Mouse (Mus musculus): Measurements from ENCODE around the gene Epha3. TPM values are rescaled to one million over a fixed set of nuclear protein-coding genes. Genes with fewer than 3 reads are reported as not detected.

The Epha3 gene
- total RNA-seq, 2 experiments from 2014 or later, result 0.96 to 1.1 TPM

DNA sequence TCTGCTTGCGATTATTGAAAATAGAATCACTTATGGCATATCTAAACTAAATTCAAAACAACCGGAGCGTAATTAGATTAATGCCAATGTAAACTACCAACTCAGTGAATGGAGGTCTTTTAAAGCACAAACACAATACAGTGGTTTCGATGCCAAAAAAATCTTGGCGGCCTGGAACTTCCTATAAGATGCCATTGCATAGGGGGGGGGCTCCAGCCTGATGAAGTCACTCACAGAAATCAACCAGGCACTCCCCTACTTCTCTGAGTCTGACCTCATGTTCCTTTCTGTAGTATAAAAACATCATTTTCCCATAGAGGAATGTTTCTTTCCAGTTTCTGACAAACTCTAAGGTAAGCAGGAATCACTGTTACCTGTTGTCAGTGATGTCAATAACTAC is 69.7 kb downstream of the Epha3 start:
- DNase-seq, result no peak
- intact Hi-C loops (cut with DNase I), result no loop called here

DNA sequence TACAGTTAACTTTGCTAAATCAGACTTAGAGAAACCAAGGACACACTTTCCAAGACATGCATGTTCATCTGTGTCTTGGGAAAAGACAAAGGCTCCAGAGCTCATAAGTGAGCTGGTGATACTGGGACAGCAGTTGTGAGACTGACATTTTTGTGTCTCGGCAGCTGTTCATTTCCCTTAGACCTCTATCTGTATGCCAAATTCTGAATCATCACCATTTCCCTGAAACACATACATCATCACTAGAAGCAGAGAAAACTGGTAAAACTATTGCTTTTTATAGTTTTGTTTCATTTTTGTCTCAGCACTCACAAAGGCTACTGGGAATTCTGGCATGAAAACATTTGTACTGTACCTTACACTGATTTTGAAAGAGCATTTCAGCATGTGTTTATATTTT is 70.2 kb downstream of the Epha3 start:
- DNase-seq, result no peak
- intact Hi-C loops (cut with DNase I), result no loop called here

DNA sequence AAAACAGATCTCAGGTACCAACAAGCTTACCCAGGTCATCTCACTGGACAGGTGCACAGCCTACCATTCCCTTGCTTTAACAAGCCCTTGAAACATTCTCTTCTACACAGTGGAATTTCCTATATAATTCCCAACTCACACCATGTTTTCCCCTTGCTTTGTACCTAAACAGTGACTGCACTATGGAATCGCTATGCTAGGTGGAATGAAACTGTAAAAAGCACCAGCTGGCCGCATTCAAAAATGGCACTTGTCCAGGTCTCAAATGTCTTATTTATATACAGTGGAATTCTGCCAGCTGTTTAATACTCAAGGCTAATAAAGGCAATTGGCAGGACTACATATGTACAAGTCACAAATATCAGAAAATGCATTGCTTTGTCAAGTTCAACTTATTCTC is 71.9 kb downstream of the Epha3 start:
- intact Hi-C loops (cut with DNase I), result no loop called here
- DNase-seq, result no peak

DNA sequence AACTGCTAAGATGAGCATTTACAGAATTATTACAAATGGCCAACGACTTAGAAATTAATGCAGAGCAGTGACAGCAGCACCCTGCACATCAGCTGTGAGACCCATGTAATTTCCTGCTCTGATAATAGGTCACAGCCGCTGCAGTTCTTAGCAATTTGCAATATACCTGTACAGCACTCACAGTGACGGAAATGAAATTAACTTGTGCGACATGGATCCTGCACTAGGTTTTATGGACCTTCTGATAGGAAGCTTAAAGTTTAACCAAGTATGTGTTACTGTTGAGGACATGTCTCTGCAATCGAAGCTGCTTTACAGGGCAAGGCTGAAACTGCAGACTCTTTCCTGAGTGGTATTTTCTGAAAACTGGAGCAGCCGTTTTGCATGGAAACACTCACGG is 80.4 kb downstream of the Epha3 start:
- intact Hi-C loops (cut with DNase I), result no loop called here
- DNase-seq, result no peak

DNA sequence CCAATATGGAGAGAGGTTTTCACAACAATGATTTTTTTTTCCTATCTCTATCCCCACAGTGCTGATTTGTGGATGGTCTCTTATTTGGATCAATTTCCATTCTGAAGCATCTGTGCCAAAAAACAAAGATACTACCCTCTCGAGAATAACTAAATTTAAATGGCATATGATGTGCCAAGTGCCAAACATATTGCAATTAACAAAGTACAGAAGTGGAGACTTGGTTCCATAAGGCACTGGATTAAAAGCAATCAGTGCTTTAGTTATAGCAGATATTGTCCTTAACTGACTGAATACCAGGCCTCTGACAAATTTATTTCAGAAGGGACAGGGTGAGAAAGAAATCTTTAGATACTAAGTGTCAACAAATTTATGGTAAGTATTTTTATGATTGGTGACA is 81.9 kb downstream of the Epha3 start:
- DNase-seq, result no peak
- intact Hi-C loops (cut with DNase I), result no loop called here

DNA sequence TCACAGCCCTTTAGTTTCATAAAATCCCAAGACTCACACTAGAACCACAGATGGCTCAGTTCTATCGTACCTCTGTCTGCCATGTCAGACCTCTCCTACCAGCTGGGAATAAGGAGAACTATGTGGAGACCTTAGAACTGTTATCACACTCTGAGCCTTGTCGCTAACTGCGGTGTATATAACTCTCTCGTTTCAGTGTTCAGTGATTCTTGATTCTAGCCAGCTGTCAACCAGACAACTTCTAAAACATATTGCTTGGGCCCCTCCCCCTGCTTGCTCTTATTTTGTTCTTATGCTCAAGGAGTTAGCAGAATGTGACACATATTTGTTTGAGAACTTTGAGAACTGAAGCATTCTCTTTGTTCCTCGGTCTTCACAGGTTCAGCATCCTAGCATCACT is 83.8 kb downstream of the Epha3 start:
- intact Hi-C loops (cut with DNase I), result no loop called here
- DNase-seq, result no peak

DNA sequence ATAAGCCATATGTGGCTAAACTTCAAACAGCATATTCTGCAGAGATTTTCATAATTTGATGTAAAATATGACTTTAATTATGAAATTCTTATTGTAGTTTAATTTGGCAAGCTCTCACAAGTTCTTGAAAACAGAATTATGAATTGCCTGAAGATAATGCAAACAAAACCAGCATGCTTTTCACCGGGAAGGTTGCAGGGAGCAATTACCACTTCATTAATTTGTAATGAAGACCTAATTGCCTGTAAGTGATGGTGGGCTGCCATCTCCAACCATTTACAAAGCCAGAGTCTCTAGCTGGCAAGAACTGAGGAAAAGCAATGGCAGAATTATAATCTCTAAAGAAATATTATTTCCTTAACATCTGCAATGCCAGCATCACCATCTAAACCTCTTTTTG is 86.2 kb downstream of the Epha3 start:
- intact Hi-C loops (cut with DNase I), result no loop called here
- no peak for DNase-seq

DNA sequence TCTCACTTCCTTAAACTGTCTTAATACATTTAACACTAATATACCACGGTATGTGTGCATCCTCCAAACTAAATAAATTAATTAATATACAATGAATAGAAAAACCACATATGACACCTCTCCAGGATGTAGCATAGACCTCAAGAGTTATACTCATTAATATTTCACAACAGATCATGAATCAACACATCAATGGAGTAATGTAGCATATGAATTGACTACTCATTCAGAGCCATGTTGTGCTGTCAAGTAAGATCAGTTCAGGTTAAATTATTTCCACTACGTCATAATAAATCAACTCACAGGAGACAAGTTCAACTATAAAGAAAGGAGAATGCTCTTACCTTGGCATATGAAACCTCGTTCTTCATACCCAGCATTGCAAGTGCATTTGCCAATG is 91.4 kb downstream of the Epha3 start:
- DNase-seq, result no peak
- intact Hi-C loops (cut with DNase I), result no loop called here

DNA sequence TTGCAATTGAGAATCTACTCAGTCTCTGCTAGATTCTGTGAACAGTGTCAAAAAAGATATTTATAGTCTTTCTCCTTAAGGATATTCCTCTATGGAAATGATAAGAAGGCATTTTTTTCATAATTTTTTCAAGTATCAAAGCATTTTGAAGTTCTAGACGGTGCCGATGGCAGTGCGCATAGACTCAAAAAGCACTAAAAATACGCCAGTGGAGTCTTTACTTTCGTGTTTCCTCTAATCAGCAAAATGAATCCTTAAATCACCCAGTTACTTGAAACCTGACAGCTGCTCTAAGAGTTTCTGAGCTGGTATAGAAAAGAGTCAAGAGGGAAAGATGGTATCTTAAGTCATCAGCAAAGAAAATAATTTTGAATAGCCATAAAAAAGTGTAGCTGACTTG is 96.4 kb downstream of the Epha3 start:
- no peak for DNase-seq
- intact Hi-C loops (cut with DNase I), result no loop called here

DNA sequence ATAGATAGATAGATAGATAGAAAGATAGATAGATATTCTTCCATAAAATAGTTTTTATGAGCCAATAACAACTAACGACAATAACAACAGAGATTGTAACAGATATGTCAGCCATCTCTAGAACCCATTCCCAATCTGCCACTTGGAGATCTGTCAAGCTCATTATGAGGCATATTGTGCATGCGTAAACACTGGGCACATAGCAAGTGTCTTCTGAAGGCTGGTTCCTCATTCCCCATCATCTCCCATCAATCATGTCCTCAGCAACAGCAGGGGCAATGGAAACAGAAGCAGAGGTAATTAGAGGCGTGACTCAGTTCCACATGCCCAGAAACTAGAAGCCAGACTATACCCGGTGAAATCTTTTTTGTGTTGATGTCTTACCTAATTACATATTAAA is 102.8 kb downstream of the Epha3 start:
- no peak for DNase-seq
- intact Hi-C loops (cut with DNase I), result no loop called here

DNA sequence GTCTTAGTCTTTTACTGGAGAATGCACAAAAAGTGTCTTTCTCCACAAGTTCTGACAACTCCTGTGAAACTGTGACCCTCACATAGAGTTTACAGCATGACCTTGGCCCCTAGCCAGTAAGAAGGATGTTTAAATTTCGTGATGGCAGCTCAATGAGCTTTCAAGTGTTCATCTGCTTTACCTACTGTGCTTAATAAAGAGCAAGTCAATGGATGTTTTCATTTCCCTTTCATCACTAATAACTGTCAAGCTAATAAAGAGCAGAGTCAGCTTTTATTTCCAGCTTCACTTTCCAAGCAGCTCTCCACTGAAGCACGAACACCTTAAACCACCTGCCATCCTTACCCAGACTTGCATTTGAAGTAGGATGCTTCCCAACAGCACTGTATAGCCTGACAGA is 103.9 kb downstream of the Epha3 start:
- no peak for DNase-seq
- intact Hi-C loops (cut with DNase I), result no loop called here

DNA sequence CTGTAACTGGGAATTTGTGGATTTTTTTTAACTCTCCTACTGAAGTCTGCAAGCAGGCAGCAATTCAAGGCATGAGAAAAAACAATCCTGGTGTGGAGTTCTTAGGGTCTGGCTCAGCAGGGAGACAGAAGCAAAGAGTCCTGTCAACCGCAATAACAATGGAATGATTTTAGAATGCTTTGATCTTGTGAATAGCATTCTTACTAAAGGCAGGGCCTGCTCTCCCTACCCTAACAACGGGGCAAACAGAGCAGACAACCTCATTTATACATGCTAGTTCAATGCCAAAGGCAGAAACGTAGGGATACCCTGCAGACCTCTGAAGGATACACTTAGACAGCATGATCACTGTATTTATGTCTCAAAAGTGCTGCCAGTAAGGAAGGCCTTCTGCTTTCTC is 110.9 kb downstream of the Epha3 start:
- DNase-seq, result no peak
- intact Hi-C loops (cut with DNase I), result no loop called here

DNA sequence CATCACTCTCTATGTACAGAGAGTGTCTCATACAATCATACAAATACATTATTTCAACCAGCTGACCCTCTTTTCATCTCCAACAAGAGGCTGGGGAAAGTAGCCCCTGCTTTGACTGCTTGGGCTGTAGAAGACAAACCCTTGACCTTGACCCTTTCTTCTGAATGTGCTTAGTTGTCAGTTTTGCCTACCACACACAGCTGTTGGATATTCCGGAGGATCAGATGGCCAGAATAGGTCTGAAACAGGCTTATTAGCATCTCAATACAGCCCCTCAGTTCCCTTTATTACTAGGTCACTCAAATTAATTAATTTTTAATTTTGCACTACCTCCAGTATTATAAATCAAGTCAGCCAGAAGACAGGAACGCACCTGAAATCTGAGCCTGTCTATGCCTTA is 116.2 kb downstream of the Epha3 start:
- no peak for DNase-seq
- intact Hi-C loops (cut with DNase I), result no loop called here

DNA sequence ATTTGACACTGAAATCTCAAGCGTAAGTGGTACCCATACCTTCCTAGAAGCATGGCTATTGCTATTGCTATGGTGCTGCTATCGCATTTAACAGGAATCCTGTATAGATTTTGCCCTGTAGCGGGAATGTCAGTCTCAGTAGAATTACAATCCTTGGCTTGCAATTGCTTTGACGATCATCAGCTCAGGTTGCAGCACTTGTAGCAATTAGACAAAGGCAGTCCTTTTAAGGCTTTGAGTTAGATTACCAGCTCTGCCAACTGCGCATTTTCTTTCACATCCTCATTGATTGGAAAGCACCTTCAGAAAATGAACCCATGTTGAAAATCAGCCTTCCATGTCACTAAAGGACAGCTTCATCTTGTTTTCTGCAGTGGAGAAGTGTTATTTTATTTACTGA is 118.5 kb downstream of the Epha3 start:
- intact Hi-C loops (cut with DNase I), result no loop called here

DNA sequence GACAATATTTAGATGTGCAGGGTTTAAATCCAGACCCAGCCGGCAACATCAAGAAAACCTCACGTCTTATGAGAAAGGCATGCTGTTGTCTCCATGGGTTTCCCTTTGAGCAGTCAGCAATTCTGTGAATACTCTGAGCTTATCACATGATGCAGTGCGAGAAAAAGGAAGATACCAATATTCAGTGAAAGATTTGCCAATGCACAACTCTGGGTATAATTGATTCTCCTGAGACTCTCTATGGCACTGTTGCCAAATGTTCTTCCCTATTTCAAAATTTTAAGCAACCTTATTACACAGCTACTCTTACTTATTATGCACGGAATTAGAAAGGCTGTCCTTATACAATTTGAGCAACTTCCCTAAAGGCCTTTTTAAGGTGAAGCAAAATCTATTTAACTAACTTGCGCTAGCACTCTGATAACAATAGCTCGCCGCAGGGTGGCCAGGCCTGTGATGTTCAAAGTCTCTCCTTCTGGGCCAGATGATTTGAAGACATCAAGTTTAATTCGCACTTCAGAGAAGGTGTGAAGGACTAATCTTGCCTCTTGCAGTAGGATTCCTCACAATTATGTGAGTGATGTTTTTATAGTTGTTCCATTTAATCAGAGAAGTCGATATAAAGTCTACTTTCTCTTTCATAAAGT is 120.6 kb downstream of the Epha3 start:
- DNase-seq, result no peak
- intact Hi-C loops (cut with DNase I), result no loop called here

More for the DNA sequence above, 118.5 kb downstream of the Epha3 start:
- no peak for DNase-seq

DNA sequence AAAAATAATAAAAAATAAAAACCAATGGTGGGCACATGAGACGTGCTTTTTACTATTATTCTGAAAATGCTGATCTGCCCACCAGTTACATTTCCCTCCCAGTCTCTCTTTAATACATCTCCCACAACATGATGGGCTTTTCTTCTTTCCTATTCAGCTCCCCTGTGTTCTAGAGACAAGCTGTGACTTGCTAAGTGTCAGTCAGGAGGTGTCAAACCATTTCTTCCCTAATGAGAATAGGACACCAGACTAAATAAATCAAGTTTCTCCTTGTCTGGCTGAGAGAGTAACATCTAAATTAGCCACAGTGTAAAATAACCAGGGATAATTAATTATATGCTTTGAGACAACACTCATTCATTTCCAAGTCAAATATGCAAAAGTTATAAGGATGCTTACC is 144.7 kb downstream of the Epha3 start:
- intact Hi-C loops (cut with DNase I), result no loop called here
- no peak for DNase-seq

DNA sequence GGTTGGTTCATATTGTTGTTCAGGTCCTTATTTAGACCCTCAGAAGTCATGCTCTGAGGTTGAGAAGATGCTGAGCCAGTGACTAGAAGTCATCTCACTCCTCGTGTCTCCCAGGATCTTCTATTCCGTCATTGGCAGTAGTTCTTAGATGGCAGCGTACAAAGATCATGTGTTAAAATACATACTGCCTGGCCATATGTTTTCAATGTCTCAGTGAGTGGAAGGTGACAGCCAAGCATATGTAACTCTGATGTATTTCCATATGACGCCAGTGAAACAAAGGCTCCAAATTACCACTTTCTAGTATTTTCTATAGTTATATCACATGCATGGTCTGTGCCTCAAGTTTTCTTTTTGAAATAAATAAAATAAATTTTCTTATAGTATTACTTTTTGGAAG is 146.7 kb downstream of the Epha3 start:
- intact Hi-C loops (cut with DNase I), result no loop called here
- DNase-seq, result no peak

DNA sequence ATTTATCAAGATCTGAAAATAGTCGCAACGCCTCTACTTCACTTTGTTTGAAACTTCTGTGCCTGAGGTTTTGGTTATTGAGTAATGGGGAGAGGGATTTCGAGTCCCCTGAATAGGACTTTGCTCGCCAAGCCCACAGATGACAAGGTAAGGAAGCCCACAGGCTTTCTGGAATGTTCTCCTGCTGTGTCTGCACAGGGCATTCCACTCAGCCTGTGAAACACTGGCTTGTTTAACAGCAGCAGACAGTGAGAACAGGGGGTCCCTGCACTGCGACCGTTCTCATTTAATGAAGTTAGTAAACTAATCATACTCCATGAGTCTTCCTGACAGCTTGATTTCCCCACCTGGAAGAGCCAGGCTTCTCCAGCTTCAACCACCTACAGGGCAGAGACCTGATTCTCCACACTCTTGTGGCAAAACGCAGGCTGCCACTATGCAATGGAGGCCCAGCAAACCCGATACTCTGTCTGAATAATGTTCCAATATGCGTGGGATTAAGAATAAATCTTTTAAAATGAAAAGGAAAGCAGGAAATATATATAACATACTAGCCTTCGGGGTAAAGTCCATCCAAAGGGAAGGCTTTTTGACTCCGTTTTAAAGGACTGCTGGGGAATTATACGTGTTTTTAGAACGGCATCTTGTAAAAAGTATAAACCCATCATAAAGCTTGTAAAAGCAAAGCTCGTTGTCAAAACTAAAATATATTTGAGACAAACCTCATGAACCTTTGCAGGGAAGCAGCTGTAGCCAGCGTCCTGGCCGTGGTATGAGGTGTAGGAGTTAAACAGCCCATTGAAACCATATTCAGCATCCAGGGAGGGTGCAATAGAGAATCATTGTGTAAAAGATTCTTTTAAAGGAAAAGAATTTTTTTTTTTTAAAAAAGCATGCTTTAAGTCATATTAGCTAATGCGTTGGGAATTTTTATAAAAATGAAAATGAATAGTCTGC is 156.8 kb downstream of the Epha3 start:
- intact Hi-C loops (cut with DNase I), result no loop called here
- DNase-seq, result no peak

DNA sequence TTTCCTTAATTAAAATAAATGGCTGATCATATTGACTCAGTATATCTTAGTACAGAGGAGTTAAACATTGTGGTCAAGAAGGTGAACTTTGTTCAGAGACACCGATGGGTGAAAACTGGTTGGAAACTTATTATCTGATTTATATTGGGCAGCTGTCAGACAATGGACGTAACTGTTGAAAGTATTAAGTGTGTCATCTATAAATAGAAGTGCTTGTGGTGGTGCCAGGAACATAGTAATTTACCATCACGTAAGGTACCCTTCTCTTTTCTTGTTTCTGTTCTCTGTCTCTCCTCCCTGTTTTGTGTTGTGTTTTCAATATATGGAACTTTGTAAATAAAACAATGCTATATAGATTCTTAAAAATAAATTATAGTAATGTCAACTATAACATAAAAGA is 174.6 kb downstream of the Epha3 start:
- intact Hi-C loops (cut with DNase I), result no loop called here
- no peak for DNase-seq

DNA sequence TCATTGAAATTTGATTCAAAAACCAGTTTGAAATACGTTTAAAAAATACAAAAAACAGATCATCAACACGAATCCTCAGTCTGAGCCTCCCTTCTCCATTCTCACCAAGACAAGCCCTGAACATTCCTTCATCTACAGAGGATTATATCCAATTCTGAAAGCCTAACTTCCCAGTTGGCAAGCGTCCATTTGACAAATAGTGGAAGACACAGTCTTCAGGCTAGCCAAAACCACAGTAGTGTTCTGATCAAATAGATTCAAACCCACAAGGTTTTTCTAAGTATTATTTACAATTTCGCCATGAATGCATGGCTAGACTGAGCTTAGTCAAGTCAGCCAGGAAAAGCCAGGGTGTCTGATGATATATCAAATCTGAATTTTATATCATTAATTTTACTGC is 179.8 kb downstream of the Epha3 start:
- intact Hi-C loops (cut with DNase I), result no loop called here
- DNase-seq, result no peak

DNA sequence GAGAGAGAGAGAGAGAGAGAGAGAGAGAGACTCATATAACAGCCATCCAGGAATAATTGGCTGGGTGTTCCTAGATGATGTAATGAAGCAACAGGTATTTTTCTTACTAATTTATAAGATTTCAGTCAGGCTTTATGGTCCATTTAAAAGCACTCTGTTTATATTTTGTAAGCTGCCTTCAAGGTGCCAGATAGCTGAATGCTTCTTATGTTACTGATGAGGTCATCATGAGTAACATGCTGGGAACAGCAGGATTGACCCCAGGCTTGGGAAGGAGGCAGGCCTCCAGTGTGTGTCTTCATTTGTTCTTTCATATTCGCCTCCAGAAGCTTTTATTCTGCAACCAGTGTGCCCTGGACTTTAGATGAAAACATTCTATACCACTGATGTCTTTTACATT is 189.5 kb downstream of the Epha3 start:
- DNase-seq, result no peak
- intact Hi-C loops (cut with DNase I), result no loop called here

DNA sequence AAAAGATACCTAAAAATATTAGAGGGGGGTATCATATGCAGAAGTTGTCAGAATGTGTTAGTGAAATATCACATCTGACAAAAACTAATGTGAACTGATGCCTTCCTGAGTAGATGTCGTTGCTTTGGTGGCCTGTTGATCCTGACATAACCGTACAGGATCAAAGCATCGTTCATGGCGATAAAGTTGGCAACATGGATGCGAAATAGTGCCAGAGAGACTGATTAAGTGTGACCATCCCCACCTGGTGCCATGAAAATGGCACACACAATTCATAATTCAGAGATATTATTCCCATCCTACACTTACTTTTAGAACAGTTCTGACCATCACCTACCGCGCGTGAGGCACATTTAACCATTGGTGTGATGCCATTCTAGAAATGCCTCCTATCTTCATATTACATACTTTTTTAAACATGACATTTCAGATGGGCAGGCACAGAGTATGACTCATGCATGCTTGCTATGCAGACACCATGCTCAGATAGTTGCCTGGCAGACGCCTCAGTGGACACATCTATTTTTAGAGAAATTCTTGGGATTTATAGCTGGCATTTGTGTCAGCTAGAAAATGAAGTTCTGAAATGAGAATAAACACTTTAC is 190.6 kb downstream of the Epha3 start:
- intact Hi-C loops (cut with DNase I), result no loop called here
- DNase-seq, result peak in 1 of 2 experiments; percentile 2
